8 mouse cellular contexts compared by ENCODE assay signal in the genomic region with DNA sequence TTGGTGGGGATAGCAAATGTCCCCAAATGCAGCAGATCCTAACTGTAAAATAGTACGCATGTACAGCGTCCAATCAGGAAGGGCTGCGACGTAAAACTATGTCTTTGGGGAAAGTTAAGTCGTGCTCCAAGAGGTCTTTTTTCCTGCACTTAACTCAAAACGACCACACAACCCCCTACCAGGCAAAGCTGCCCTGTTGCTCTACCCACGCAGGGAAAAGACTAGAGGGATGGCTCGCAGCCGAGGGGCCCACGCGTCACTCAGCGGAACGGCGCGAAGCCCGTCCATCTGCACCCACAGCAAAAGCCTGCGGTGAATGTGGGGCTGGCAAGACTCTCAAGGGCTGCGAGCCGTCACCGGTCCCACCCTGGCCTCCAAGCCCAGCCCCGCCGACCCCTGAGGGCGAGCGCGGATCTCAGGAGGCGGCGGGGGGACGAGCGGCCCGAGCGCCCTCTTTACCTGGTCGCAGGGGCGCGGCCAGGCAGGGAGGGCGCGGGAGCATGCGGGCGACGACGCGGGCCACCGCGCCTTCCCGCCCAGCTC. TPM values are rescaled to one million over a fixed set of nuclear protein-coding genes. Genes with fewer than 3 reads are reported as not detected.
A peak's percentile ranks its signal among the peaks of the same experiment; 100 is the strongest.
DNase-seq lines count a peak whose midpoint lies in the region; TF ChIP-seq lines count a peak whose summit lies in the region.

No protein-coding gene starts in this region.

- H3K36me3 ChIP-seq in testis, adult 2 months (ENCODE audit: control insufficient read depth, insufficient read depth, low read length) = no peaks in the 10 kb centered on the region
- 0 out of 2 replicates have a peak, but pooled peaks cover 4% of the 10 kb centered on the region for H3K36me3 ChIP-seq in midbrain, embryonic 10.5 days

- H3K9me3 ChIP-seq in midbrain, embryonic 10.5 days (replicated peaks) = no peaks in the 10 kb centered on the region

- no peaks in the 10 kb centered on the region for H3K27me3 ChIP-seq in testis, adult 2 months (ENCODE audit: control insufficient read depth, insufficient read depth, low read length)
- H3K27me3 ChIP-seq in midbrain, embryonic 10.5 days (ENCODE audit: low read depth, poor library complexity, severe bottlenecking) = no peaks in the 10 kb centered on the region

- peak overlapping the region; percentile 96 for H3K27ac ChIP-seq in testis, adult 2 months (ENCODE audit: control insufficient read depth, insufficient read depth, low read depth, low read length)
- peak overlapping the region; percentile 99 for H3K27ac ChIP-seq in midbrain, embryonic 10.5 days (replicated peaks)

- H3K4me3 ChIP-seq in testis, adult 2 months (ENCODE audit: control insufficient read depth, low read depth, low read length) = peak overlapping the region; percentile 97
- peak overlapping the region; percentile 90 for H3K4me3 ChIP-seq in midbrain, embryonic 10.5 days

- peak; percentile 70 to 75 for DNase-seq in cerebellum, postnatal 10 days
- DNase-seq in cerebellum, adult 11 months = no peak
- no peak for DNase-seq in testis, postnatal 10 days (ENCODE audit: low spot score)
- DNase-seq in forelimb bud, embryonic 11.5 days (ENCODE audit: low read depth, low spot score) = peak; percentile 65
- DNase-seq in layer of hippocampus, postnatal 14 days (ENCODE audit: low spot score in 2 of 2) = peak; percentile 62 to 71
- DNase-seq in midbrain, embryonic 10.5 days (ENCODE audit: low spot score) = no peak
- DNase-seq in ovary, postnatal 10 days (ENCODE audit: low spot score) = no peak

- H3K4me1 ChIP-seq in testis, adult 2 months (ENCODE audit: control insufficient read depth, insufficient read depth, low read length) = no peaks in the 10 kb centered on the region
- peaks cover 38% of the 10 kb centered on the region for H3K4me1 ChIP-seq in midbrain, embryonic 10.5 days

- TF ChIP-seq CTCF in testis, adult 2 months (IDR thresholded peaks at IDR 0.05; ENCODE audit: control insufficient read depth, insufficient read depth, insufficient replicate concordance, low read depth, low read length) = no peak

- 1% methylated on average over 44 of the region's 44 CpGs for WGBS in midbrain, embryonic 10.5 days

- no peak for TF ChIP-seq POLR2A in testis, adult 2 months (IDR thresholded peaks at IDR 0.05; ENCODE audit: control insufficient read depth, low read depth, low read length)

RNA-seq across cellular contexts. Expression of gene Ints12, which starts 0.4 kb away (rescaled TPM):
- polyA plus RNA-seq in testis, adult 2 months (2012; rRNA removed) = 12.6 and 13.6 TPM in 2 replicates
- total RNA-seq in layer of hippocampus, postnatal 14 days (2021) = 10 to 100 TPM; 10.6 to 12.3 TPM
- polyA plus RNA-seq in midbrain, embryonic 10.5 days (2016; fragmentation: Nextera tagmentation; extraction: Ambion mirVana) = 22.7 and 26.0 TPM in 2 replicates

RNA-seq across cellular contexts. Expression of gene Gstcd, which starts 0.6 kb away (rescaled TPM):
- polyA plus RNA-seq in testis, adult 2 months (2012; rRNA removed) = 18.7 and 21.8 TPM in 2 replicates
- 1 to 10 TPM; 7.6 to 8.2 TPM for total RNA-seq in layer of hippocampus, postnatal 14 days (2021)
- 8.0 and 8.3 TPM in 2 replicates for polyA plus RNA-seq in midbrain, embryonic 10.5 days (2016; fragmentation: Nextera tagmentation; extraction: Ambion mirVana)

Comparison
In these comparisons a context has a peak if more than half of its experiments do, and no peak if none do; other contexts are left out.
1. DNase-seq: peak in cerebellum, postnatal 10 days (2 of 2), forelimb bud, embryonic 11.5 days (single experiment) and layer of hippocampus, postnatal 14 days (2 of 2); none in cerebellum, adult 11 months (single experiment), testis, postnatal 10 days (single experiment), midbrain, embryonic 10.5 days (single experiment) and ovary, postnatal 10 days (single experiment).